Mouse (Mus musculus): ENCODE measurements at regions not wholly inside any gene's neighbourhood (a gene's known extent, or its start where the extent isn't known, plus 50 kb on each side); places are given as distances from the start of the nearest gene placed in this dataset.

DNA sequence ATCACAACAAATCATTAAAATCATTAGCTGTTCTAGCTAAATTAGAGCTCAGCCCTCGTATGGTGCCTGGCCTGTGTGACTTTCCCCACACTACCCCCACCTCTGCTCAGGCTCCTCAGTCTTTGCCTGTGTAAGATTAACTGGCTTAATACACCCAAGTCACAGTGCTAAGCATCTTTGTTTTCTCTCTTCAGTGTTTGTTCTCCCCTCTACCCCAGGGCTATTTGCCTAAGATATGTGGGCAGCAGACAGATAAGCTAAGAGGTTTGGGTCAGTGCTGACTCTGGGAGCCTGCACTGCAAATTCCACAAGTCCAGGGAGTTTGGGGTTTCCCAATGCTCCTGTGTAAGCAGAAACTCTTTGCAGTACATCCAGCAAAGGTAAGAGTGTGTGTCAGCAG lies 564.2 kb upstream of the Camk1g start:
- TF ChIP-seq CTCF (IDR thresholded peaks at IDR 0.05; ENCODE audit: borderline replicate concordance, extremely low read depth, insufficient read depth, insufficient read length) (no peak), POLR2A (IDR thresholded peaks at IDR 0.05; ENCODE audit: borderline replicate concordance, extremely low read depth, insufficient read depth, insufficient read length, poor library complexity, severe bottlenecking) (no peak)
